Mouse (Mus musculus) mesoderm, embryonic 11.5 days (tissue): ENCODE results near the gene Iffo1.

Experiments
- DNase-seq: peaks from one replicate; pipeline ENCODE4 v3.0.0-alpha.2; 2012; ENCODE audit warnings: low read depth, low spot score

Iffo1 gene

GRCm38 (mm10) chr6:125139747-125140146 lies 5.3 kb upstream of the Iffo1 start:
- DNase-seq = no peak

- DNase-seq = no peak
Measured at GRCm38 (mm10) chr6:125142436-125142835, 2.6 kb upstream of the Iffo1 start.

GRCm38 (mm10) chr6:125143128-125143527 lies 1.9 kb upstream of the Iffo1 start:
- DNase-seq = no peak

GRCm38 (mm10) chr6:125143904-125144303 lies 1.1 kb upstream of the Iffo1 start:
- no peak for DNase-seq

- DNase-seq = no peak
Measured at GRCm38 (mm10) chr6:125145479-125145951, 474 bp downstream of the Iffo1 start.

- no peak for DNase-seq
Measured at GRCm38 (mm10) chr6:125146148-125146547, 1.1 kb downstream of the Iffo1 start.

- no peak for DNase-seq
Measured at GRCm38 (mm10) chr6:125146797-125147196, 1.8 kb downstream of the Iffo1 start.

GRCm38 (mm10) chr6:125147329-125147728 lies 2.3 kb downstream of the Iffo1 start:
- DNase-seq = no peak

GRCm38 (mm10) chr6:125148251-125148925 lies 3.3 kb downstream of the Iffo1 start:
- DNase-seq = no peak

GRCm38 (mm10) chr6:125148926-125149568 lies 4.0 kb downstream of the Iffo1 start:
- no peak for DNase-seq

- no peak for DNase-seq
Measured at GRCm38 (mm10) chr6:125149569-125149950, 4.5 kb downstream of the Iffo1 start.

GRCm38 (mm10) chr6:125152212-125153017 lies 7.4 kb downstream of the Iffo1 start:
- DNase-seq = no peak

- DNase-seq = no peak
Measured at GRCm38 (mm10) chr6:125153018-125153389, 8.0 kb downstream of the Iffo1 start.

- no peak for DNase-seq
Measured at GRCm38 (mm10) chr6:125153682-125154081, 8.6 kb downstream of the Iffo1 start.

GRCm38 (mm10) chr6:125154550-125154949 lies 9.5 kb downstream of the Iffo1 start:
- peak; percentile 40 for DNase-seq

GRCm38 (mm10) chr6:125155262-125155661 lies 10.2 kb downstream of the Iffo1 start:
- DNase-seq = no peak

GRCm38 (mm10) chr6:125156491-125156890 lies 11.4 kb downstream of the Iffo1 start:
- DNase-seq = no peak

GRCm38 (mm10) chr6:125156903-125157614 lies 12.0 kb downstream of the Iffo1 start:
- peak; percentile 74 for DNase-seq

GRCm38 (mm10) chr6:125158944-125159492 lies 14.0 kb downstream of the Iffo1 start:
- DNase-seq = no peak

GRCm38 (mm10) chr6:125159773-125160557 lies 14.9 kb downstream of the Iffo1 start:
- no peak for DNase-seq

GRCm38 (mm10) chr6:125160558-125160853 lies 15.5 kb downstream of the Iffo1 start:
- DNase-seq = no peak
